Mouse (Mus musculus): ENCODE measurements at regions not wholly inside any gene's neighbourhood (a gene's known extent, or its start where the extent isn't known, plus 50 kb on each side); places are given as distances from the start of the nearest gene placed in this dataset.

GRCm38 (mm10) chr3:104343096-104343495 lies 122.9 kb upstream of the Magi3 start:
- no peak for TF ChIP-seq CTCF (IDR thresholded peaks at IDR 0.05; ENCODE audit: low read depth)
- Histone ChIP-seq H3K4me3 (ENCODE audit: low read depth, low read length) (no peak overlapping the region), H3K4me2 (replicated peaks; ENCODE audit: low read depth) (no peak overlapping the region), H3K4me1 (replicated peaks; ENCODE audit: control insufficient read depth, insufficient read depth, low read length) (no peaks in the 10 kb centered on the region), H3K9ac (ENCODE audit: low read depth, low read length) (no peak overlapping the region), H3K27me3 (replicated peaks; ENCODE audit: control insufficient read depth, insufficient read depth, low read length) (no peaks in the 10 kb centered on the region), H3K27ac (ENCODE audit: low read depth, low read length) (no peak overlapping the region), H3K36me3 (ENCODE audit: control insufficient read depth, insufficient read depth) (no peaks in the 10 kb centered on the region), H3K9me3 (ENCODE audit: control insufficient read depth) (no peaks in the 10 kb centered on the region)
- WGBS = 88% methylated on average over 2 of the region's 2 CpGs
- no peak for ATAC-seq

- ATAC-seq = no peak
- no peak overlapping the region for H3K27ac ChIP-seq (ENCODE audit: low read depth, low read length)
- no peaks in the 10 kb centered on the region for H3K27me3 ChIP-seq (replicated peaks; ENCODE audit: control insufficient read depth, insufficient read depth, low read length)
- no peak overlapping the region for H3K9ac ChIP-seq (ENCODE audit: low read depth, low read length)
- H3K36me3 ChIP-seq (ENCODE audit: control insufficient read depth, insufficient read depth) = no peaks in the 10 kb centered on the region
- TF ChIP-seq CTCF (IDR thresholded peaks at IDR 0.05; ENCODE audit: low read depth) = no peak
- no peaks in the 10 kb centered on the region for H3K9me3 ChIP-seq (ENCODE audit: control insufficient read depth)
- 66% methylated on average over 6 of the region's 6 CpGs for WGBS
- no peaks in the 10 kb centered on the region for H3K4me1 ChIP-seq (replicated peaks; ENCODE audit: control insufficient read depth, insufficient read depth, low read length)
- no peak overlapping the region for H3K4me3 ChIP-seq (ENCODE audit: low read depth, low read length)
- no peak overlapping the region for H3K4me2 ChIP-seq (replicated peaks; ENCODE audit: low read depth)
Measured at GRCm38 (mm10) chr3:104342220-104342619, 122.0 kb upstream of the Magi3 start.

- Histone ChIP-seq H3K9me3 (ENCODE audit: control insufficient read depth) (no peaks in the 10 kb centered on the region), H3K27ac (ENCODE audit: low read depth, low read length) (no peak overlapping the region), H3K4me3 (ENCODE audit: low read depth, low read length) (no peak overlapping the region), H3K27me3 (replicated peaks; ENCODE audit: control insufficient read depth, insufficient read depth, low read length) (no peaks in the 10 kb centered on the region), H3K9ac (ENCODE audit: low read depth, low read length) (no peak overlapping the region), H3K4me1 (replicated peaks; ENCODE audit: control insufficient read depth, insufficient read depth, low read length) (no peaks in the 10 kb centered on the region), H3K36me3 (ENCODE audit: control insufficient read depth, insufficient read depth) (no peaks in the 10 kb centered on the region), H3K4me2 (replicated peaks; ENCODE audit: low read depth) (no peak overlapping the region)
- ATAC-seq = no peak
- 91% methylated on average over 2 of the region's 2 CpGs for WGBS
- no peak for TF ChIP-seq CTCF (IDR thresholded peaks at IDR 0.05; ENCODE audit: low read depth)
Measured at GRCm38 (mm10) chr3:104340331-104340730, 120.2 kb upstream of the Magi3 start.

DNA sequence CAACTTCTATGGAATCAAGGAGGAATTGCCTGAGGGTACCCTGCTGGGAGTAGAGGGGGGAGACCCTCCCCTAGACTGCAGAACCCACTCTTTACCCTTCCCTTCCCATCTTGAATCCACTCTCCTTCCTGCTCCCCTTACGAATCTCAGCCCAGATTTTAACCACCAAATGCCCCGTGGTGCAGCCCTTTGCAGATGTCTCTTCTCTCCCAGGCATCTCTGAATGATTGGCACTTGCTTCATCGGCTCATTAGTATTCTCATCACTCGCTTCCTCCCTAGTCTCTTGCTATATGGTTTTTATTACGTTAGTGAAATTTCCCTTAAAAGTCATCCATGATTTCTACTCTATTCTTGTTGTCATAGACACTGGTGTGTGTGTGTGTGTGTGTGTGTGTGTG lies 116.7 kb upstream of the Magi3 start:
- no peak for TF ChIP-seq CTCF (IDR thresholded peaks at IDR 0.05; ENCODE audit: low read depth)
- no peak for ATAC-seq
- Histone ChIP-seq H3K4me2 (replicated peaks; ENCODE audit: low read depth) (no peak overlapping the region), H3K36me3 (ENCODE audit: control insufficient read depth, insufficient read depth) (no peaks in the 10 kb centered on the region), H3K27me3 (replicated peaks; ENCODE audit: control insufficient read depth, insufficient read depth, low read length) (no peaks in the 10 kb centered on the region), H3K27ac (ENCODE audit: low read depth, low read length) (no peak overlapping the region), H3K9ac (ENCODE audit: low read depth, low read length) (no peak overlapping the region), H3K4me1 (replicated peaks; ENCODE audit: control insufficient read depth, insufficient read depth, low read length) (no peaks in the 10 kb centered on the region), H3K9me3 (ENCODE audit: control insufficient read depth) (no peaks in the 10 kb centered on the region), H3K4me3 (ENCODE audit: low read depth, low read length) (no peak overlapping the region)
- WGBS = 81% methylated on average over 5 of the region's 5 CpGs

DNA sequence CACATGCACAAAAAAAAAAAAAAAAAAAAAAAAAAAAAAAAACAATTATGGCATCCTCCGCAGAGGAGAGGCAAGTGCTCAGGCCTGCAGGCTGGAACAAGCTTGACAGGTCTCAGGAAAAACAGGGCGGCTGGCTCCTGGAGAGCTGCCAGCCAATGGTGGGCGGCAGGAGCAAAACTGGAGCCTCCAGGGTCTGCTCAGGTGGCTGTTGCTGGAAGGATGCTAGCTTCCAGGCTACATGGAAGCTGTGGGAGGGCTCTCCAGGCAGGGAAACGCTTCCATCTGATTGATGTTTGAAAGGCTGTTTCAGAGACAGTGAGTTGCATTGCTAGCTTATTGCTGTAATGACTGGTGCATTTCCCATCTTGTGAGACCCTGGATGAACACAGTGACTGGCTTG lies 116.1 kb upstream of the Magi3 start:
- TF ChIP-seq CTCF (IDR thresholded peaks at IDR 0.05; ENCODE audit: low read depth) = no peak
- H3K27me3 ChIP-seq (replicated peaks; ENCODE audit: control insufficient read depth, insufficient read depth, low read length) = no peaks in the 10 kb centered on the region
- WGBS = 44% methylated on average over 4 of the region's 4 CpGs
- ATAC-seq = no peak
- no peak overlapping the region for H3K4me2 ChIP-seq (replicated peaks; ENCODE audit: low read depth)
- no peak overlapping the region for H3K27ac ChIP-seq (ENCODE audit: low read depth, low read length)
- H3K9me3 ChIP-seq (ENCODE audit: control insufficient read depth) = no peaks in the 10 kb centered on the region
- H3K9ac ChIP-seq (ENCODE audit: low read depth, low read length) = no peak overlapping the region
- no peaks in the 10 kb centered on the region for H3K4me1 ChIP-seq (replicated peaks; ENCODE audit: control insufficient read depth, insufficient read depth, low read length)
- no peak overlapping the region for H3K4me3 ChIP-seq (ENCODE audit: low read depth, low read length)
- H3K36me3 ChIP-seq (ENCODE audit: control insufficient read depth, insufficient read depth) = no peaks in the 10 kb centered on the region

DNA sequence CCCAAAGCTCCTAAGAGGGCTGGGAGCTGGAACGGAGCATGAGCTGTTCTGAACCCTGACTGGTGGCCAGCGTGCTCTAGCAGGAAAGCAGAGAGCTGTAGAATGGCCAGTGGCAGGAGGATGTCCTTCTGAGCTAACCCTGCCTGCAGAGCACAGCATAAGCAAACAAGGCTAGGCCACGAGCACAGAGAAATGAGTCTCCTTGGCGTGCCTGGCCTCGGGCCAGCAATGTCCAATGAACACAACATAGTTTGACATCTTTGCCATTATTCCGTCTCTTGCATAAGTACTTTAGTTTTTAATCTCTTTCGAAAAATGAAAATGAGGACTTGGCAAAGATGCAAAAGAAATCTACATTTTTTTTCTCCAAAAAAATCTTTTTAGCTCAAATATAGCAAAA lies 114.6 kb upstream of the Magi3 start:
- H3K4me3 ChIP-seq (ENCODE audit: low read depth, low read length) = no peak overlapping the region
- no peak overlapping the region for H3K9ac ChIP-seq (ENCODE audit: low read depth, low read length)
- H3K4me2 ChIP-seq (replicated peaks; ENCODE audit: low read depth) = no peak overlapping the region
- H3K27ac ChIP-seq (ENCODE audit: low read depth, low read length) = no peak overlapping the region
- no peaks in the 10 kb centered on the region for H3K36me3 ChIP-seq (ENCODE audit: control insufficient read depth, insufficient read depth)
- WGBS = 73% methylated on average over 7 of the region's 7 CpGs
- TF ChIP-seq CTCF (IDR thresholded peaks at IDR 0.05; ENCODE audit: low read depth) = no peak
- H3K4me1 ChIP-seq (replicated peaks; ENCODE audit: control insufficient read depth, insufficient read depth, low read length) = no peaks in the 10 kb centered on the region
- H3K27me3 ChIP-seq (replicated peaks; ENCODE audit: control insufficient read depth, insufficient read depth, low read length) = no peaks in the 10 kb centered on the region
- ATAC-seq = no peak
- no peaks in the 10 kb centered on the region for H3K9me3 ChIP-seq (ENCODE audit: control insufficient read depth)

- ATAC-seq = no peak
- Histone ChIP-seq H3K27ac (ENCODE audit: low read depth, low read length) (no peak overlapping the region), H3K4me3 (ENCODE audit: low read depth, low read length) (no peak overlapping the region), H3K4me1 (replicated peaks; ENCODE audit: control insufficient read depth, insufficient read depth, low read length) (no peaks in the 10 kb centered on the region), H3K9me3 (ENCODE audit: control insufficient read depth) (no peaks in the 10 kb centered on the region), H3K9ac (ENCODE audit: low read depth, low read length) (no peak overlapping the region), H3K27me3 (replicated peaks; ENCODE audit: control insufficient read depth, insufficient read depth, low read length) (no peaks in the 10 kb centered on the region), H3K4me2 (replicated peaks; ENCODE audit: low read depth) (no peak overlapping the region), H3K36me3 (ENCODE audit: control insufficient read depth, insufficient read depth) (no peaks in the 10 kb centered on the region)
- 78% methylated on average over 10 of the region's 10 CpGs for WGBS
- no peak for TF ChIP-seq CTCF (IDR thresholded peaks at IDR 0.05; ENCODE audit: low read depth)
Measured at GRCm38 (mm10) chr3:104333345-104333744, 113.2 kb upstream of the Magi3 start.
